Mouse (Mus musculus) granulocyte monocyte progenitor cell, adult 5-6 weeks (primary cell): ENCODE data around the gene Apom. TPM values are rescaled to one million over a fixed set of nuclear protein-coding genes. Genes with fewer than 3 reads are reported as not detected.

Source experiments
- total RNA-seq, 2 experiments: library from RNA; stranded (forward) in 1 of 2; stranded (reverse) in 1 of 2; fragments of 200-712, 200-1000 nt in 1 of 2; fragments of >200 nt in 1 of 2; fragmentation: Nextera tagmentation in 1 of 2; gene quantifications; 2 replicates each; pipeline ENCODE4 v1.2.3; 2014 to 2017

Apom gene
- total RNA-seq, 2 experiments from 2014 or later = not detected

Other genes starting within 250 kb of the Apom start
Only the 30 nearest of the 41 such genes appear.
- gene Lsm2, start 150.2 kb downstream of the Apom start, total RNA-seq (2014; fragmentation: Nextera tagmentation) = 129 and 305 TPM in 2 replicates
- 42.0 and 71.6 TPM in 2 replicates for gene Lsm2, start 150.2 kb downstream of the Apom start, total RNA-seq (2017)
- gene Vars, start 131.1 kb downstream of the Apom start, total RNA-seq (2014; fragmentation: Nextera tagmentation) = 75.6 and 150 TPM in 2 replicates
- 174 and 181 TPM in 2 replicates for gene Vars, start 131.1 kb downstream of the Apom start, total RNA-seq (2017)
- gene Vwa7, start 115.5 kb downstream of the Apom start, total RNA-seq (2014; fragmentation: Nextera tagmentation) = 0.11 and 0.19 TPM in 2 replicates
- gene Vwa7, start 115.5 kb downstream of the Apom start, total RNA-seq (2017) = not detected in 2 replicates
- 2.5 TPM in 1 of 2 replicates, not detected in the other for gene Sapcd1, start 104.0 kb downstream of the Apom start, total RNA-seq (2014; fragmentation: Nextera tagmentation)
- 0.90 TPM in 1 of 2 replicates, not detected in the other for gene Sapcd1, start 104.0 kb downstream of the Apom start, total RNA-seq (2017)
- 0.19 and 6.8 TPM in 2 replicates for gene Msh5, start 85.3 kb downstream of the Apom start, total RNA-seq (2014; fragmentation: Nextera tagmentation)
- 0.62 and 3.6 TPM in 2 replicates for gene Msh5, start 85.3 kb downstream of the Apom start, total RNA-seq (2017)
- 231 and 245 TPM in 2 replicates for gene Clic1, start 82.1 kb downstream of the Apom start, total RNA-seq (2014; fragmentation: Nextera tagmentation)
- gene Clic1, start 82.1 kb downstream of the Apom start, total RNA-seq (2017) = 268 and 347 TPM in 2 replicates
- 3.4 TPM in 1 of 2 replicates, not detected in the other for gene Ddah2, start 73.0 kb downstream of the Apom start, total RNA-seq (2014; fragmentation: Nextera tagmentation)
- 0.57 and 3.7 TPM in 2 replicates for gene Ddah2, start 73.0 kb downstream of the Apom start, total RNA-seq (2017)
- gene Ly6g6c, start 66.7 kb downstream of the Apom start, total RNA-seq (2014; fragmentation: Nextera tagmentation) = not detected in 2 replicates
- gene Ly6g6c, start 66.7 kb downstream of the Apom start, total RNA-seq (2017) = not detected in 2 replicates
- gene Mpig6b, start 65.9 kb downstream of the Apom start, total RNA-seq (2014; fragmentation: Nextera tagmentation) = not detected in 2 replicates
- gene Mpig6b, start 65.9 kb downstream of the Apom start, total RNA-seq (2017) = not detected in 2 replicates
- not detected in 2 replicates for gene Ly6g6e, start 55.1 kb downstream of the Apom start, total RNA-seq (2014; fragmentation: Nextera tagmentation)
- not detected in 2 replicates for gene Ly6g6e, start 55.1 kb downstream of the Apom start, total RNA-seq (2017)
- not detected in 2 replicates for gene Ly6g6d, start 54.0 kb downstream of the Apom start, total RNA-seq (2014; fragmentation: Nextera tagmentation)
- gene Ly6g6d, start 54.0 kb downstream of the Apom start, total RNA-seq (2017) = not detected in 2 replicates
- not detected in 2 replicates for gene Ly6g6f, start 46.4 kb downstream of the Apom start, total RNA-seq (2014; fragmentation: Nextera tagmentation)
- not detected in 2 replicates for gene Ly6g6f, start 46.4 kb downstream of the Apom start, total RNA-seq (2017)
- gene Abhd16a, start 42.8 kb downstream of the Apom start, total RNA-seq (2014; fragmentation: Nextera tagmentation) = 26.7 and 33.3 TPM in 2 replicates
- 27.7 and 35.0 TPM in 2 replicates for gene Abhd16a, start 42.8 kb downstream of the Apom start, total RNA-seq (2017)
- not detected in 2 replicates for gene Ly6g5c, start 23.8 kb downstream of the Apom start, total RNA-seq (2014; fragmentation: Nextera tagmentation)
- gene Ly6g5c, start 23.8 kb downstream of the Apom start, total RNA-seq (2017) = not detected in 2 replicates
- 1.6 TPM in 1 of 2 replicates, not detected in the other for gene Ly6g5b, start 16.6 kb downstream of the Apom start, total RNA-seq (2014; fragmentation: Nextera tagmentation)
- gene Ly6g5b, start 16.6 kb downstream of the Apom start, total RNA-seq (2017) = 0.56 TPM in 1 of 2 replicates, not detected in the other
- 21.2 and 25.4 TPM in 2 replicates for gene Gpank1, start 10.6 kb downstream of the Apom start, total RNA-seq (2014; fragmentation: Nextera tagmentation)
- gene Gpank1, start 10.6 kb downstream of the Apom start, total RNA-seq (2017) = 24.0 and 26.9 TPM in 2 replicates
- gene Csnk2b, start 10.0 kb downstream of the Apom start, total RNA-seq (2014; fragmentation: Nextera tagmentation) = 289 and 384 TPM in 2 replicates
- 277 and 317 TPM in 2 replicates for gene Csnk2b, start 10.0 kb downstream of the Apom start, total RNA-seq (2017)
- 16.3 and 18.4 TPM in 2 replicates for gene D17H6S53E, start 5.7 kb downstream of the Apom start, total RNA-seq (2014; fragmentation: Nextera tagmentation)
- 7.9 and 10.7 TPM in 2 replicates for gene D17H6S53E, start 5.7 kb downstream of the Apom start, total RNA-seq (2017)
- 93.9 and 111 TPM in 2 replicates for gene Bag6, start 3.1 kb upstream of the Apom start, total RNA-seq (2014; fragmentation: Nextera tagmentation)
- 68.8 and 74.0 TPM in 2 replicates for gene Bag6, start 3.1 kb upstream of the Apom start, total RNA-seq (2017)
- gene Prrc2a, start 32.8 kb upstream of the Apom start, total RNA-seq (2014; fragmentation: Nextera tagmentation) = 254 and 306 TPM in 2 replicates
- 43.2 and 67.9 TPM in 2 replicates for gene Prrc2a, start 32.8 kb upstream of the Apom start, total RNA-seq (2017)
- gene Aif1, start 44.0 kb upstream of the Apom start, total RNA-seq (2014; fragmentation: Nextera tagmentation) = 15.1 and 20.8 TPM in 2 replicates
- 7.8 and 14.3 TPM in 2 replicates for gene Aif1, start 44.0 kb upstream of the Apom start, total RNA-seq (2017)
- gene Lst1, start 56.4 kb upstream of the Apom start, total RNA-seq (2014; fragmentation: Nextera tagmentation) = 78.7 and 89.0 TPM in 2 replicates
- 55.5 and 115 TPM in 2 replicates for gene Lst1, start 56.4 kb upstream of the Apom start, total RNA-seq (2017)
- 1.6 TPM in 1 of 2 replicates, not detected in the other for gene Ltb, start 62.4 kb upstream of the Apom start, total RNA-seq (2014; fragmentation: Nextera tagmentation)
- 0.41 and 0.99 TPM in 2 replicates for gene Ltb, start 62.4 kb upstream of the Apom start, total RNA-seq (2017)
- 5.9 and 12.2 TPM in 2 replicates for gene Tnf, start 70.0 kb upstream of the Apom start, total RNA-seq (2014; fragmentation: Nextera tagmentation)
- 13.1 and 15.2 TPM in 2 replicates for gene Tnf, start 70.0 kb upstream of the Apom start, total RNA-seq (2017)
- not detected in 2 replicates for gene Lta, start 73.3 kb upstream of the Apom start, total RNA-seq (2014; fragmentation: Nextera tagmentation)
- gene Lta, start 73.3 kb upstream of the Apom start, total RNA-seq (2017) = not detected in 2 replicates
- gene Gm16181, start 88.8 kb upstream of the Apom start, total RNA-seq (2014; fragmentation: Nextera tagmentation) = not detected in 2 replicates
- gene Gm16181, start 88.8 kb upstream of the Apom start, total RNA-seq (2017) = 0.82 TPM in 1 of 2 replicates, not detected in the other
- 10.0 and 11.7 TPM in 2 replicates for gene Atp6v1g2, start 101.6 kb upstream of the Apom start, total RNA-seq (2014; fragmentation: Nextera tagmentation)
- 2.0 and 3.9 TPM in 2 replicates for gene Atp6v1g2, start 101.6 kb upstream of the Apom start, total RNA-seq (2017)
- gene Nfkbil1, start 103.7 kb upstream of the Apom start, total RNA-seq (2014; fragmentation: Nextera tagmentation) = 4.5 and 5.2 TPM in 2 replicates
- 5.3 and 5.9 TPM in 2 replicates for gene Nfkbil1, start 103.7 kb upstream of the Apom start, total RNA-seq (2017)
- 411 and 417 TPM in 2 replicates for gene Ddx39b, start 109.7 kb upstream of the Apom start, total RNA-seq (2014; fragmentation: Nextera tagmentation)
- gene Ddx39b, start 109.7 kb upstream of the Apom start, total RNA-seq (2017) = 175 and 187 TPM in 2 replicates
- gene H2-D1, start 130.7 kb upstream of the Apom start, total RNA-seq (2014; fragmentation: Nextera tagmentation) = 275 and 369 TPM in 2 replicates
- gene H2-D1, start 130.7 kb upstream of the Apom start, total RNA-seq (2017) = 399 and 416 TPM in 2 replicates